Mouse (Mus musculus): ENCODE results near the gene Pde2a.

The Pde2a gene

DNA sequence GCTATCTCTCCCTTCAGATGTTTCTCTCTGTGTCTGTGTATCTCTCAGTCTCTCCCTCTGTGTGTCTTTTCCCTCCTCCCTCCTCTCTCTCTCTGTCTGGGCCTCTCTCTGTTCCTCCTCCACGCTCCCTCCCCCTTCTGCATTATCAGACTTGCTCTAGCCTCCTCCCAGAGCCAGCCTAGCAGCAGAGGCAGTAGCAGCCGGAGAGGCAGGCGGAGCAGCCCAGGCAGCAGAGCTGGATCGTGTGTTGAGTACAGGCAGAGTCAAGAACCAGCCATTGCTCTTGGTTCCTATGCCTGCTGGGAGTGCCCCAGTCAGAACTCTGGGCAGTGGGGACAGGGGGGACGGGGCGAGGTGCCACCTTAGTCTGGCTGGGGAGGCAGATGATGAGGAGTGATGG lies at the start of gene Pde2a:
Gene Pde2a (plus strand): TSS at position 163 of the 400 bp plus-strand sequence.
- DNase-seq (ENCODE audit: low spot score), result no peak

DNA sequence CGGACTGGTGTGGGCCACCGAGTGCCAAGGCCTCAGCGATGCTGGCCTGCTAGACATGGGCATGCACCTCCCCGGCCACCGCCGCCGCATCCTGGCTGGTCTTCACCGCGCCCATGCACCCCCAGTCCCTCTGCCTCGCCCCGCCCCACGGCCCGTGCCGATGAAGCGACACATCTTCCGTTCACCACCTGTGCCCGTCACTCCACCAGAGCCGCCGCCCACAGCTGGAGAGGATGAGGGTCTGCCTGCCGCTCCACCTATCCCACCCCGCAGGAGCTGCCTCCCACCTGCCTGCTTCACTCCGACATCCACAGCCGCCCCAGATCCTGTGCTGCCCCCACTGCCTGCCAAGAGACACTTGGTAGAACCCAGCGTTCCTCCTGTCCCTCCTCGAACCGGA lies 48.4 kb upstream of the Pde2a start:
- DNase-seq (ENCODE audit: low spot score), result no peak

DNA sequence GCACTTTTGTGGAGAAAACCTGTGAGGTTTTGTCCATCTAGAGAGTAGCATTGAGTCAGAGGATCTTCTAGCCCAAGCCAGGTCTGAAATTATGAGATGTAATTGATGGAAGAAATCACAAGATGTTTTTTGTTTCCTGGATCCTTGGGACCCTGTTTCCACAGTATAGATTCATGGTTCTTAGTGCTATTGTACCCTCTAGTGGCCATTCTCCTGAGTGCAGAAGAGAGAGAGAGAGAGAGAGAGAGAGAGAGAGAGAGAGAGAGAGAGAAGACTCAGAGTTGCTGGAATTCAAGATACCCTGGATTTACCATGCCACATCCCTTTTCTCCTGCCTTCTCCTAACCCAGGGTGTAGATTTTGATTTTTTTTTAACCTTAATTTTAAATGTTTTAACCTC lies 47.3 kb upstream of the Pde2a start:
- DNase-seq (ENCODE audit: low spot score), result no peak

DNA sequence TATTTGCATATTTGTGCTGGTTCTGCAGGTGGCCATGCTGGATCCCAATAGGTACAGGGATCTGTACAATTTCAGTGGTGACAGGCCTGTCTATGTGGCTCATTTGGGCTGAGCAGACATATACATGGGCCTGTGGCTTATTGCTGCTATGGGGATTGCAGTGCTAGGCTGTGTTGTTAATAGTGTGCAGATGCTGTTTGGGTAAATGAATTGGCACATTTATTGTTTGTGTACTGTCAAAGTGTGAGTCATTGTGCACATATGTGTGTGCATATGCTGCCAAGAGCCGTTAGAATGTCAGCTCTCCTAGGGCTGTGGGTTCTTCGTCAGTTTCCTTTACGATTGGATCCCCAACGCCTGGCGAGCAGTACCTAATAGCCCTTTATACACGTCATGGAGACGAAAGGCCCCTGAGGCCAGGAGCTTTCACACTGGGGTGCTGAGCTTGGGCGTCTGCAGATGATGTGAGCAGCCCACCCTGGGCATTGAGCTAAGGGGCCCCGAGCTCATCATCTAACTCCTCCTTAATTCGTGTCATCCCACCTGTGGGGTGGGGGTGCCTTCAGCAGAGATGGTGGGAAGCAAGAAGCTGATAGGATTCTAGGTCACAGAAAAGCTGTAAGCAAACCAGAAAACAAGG lies 44.7 kb upstream of the Pde2a start:
- DNase-seq (ENCODE audit: low spot score), result no peak

DNA sequence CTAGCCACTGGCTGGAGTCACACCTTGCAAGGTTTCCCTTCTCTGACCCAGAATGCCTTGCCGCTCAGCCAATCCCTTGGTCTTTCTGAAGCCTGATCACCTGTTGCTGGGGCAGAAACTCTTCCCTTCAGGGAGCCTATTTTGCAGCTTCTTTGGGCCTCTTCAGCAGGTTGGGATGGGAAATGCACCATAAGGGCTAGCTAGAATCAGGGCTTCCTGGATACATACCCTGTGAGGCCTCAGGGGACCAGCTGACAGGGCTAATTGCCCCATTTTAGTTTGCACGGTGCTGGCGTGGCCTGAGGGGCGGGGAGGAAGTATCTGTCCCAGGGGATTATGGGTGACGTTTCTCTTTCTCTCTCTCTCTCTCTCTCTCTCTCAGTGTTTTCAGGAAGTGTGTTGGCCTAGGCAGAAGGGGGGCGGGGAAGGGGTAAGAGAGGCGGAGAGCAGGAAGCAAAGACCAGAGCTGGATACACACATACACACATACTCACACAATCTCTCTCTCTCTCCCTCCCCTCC lies 43.7 kb upstream of the Pde2a start:
- peak; percentile 77 for DNase-seq (ENCODE audit: low spot score)

DNA sequence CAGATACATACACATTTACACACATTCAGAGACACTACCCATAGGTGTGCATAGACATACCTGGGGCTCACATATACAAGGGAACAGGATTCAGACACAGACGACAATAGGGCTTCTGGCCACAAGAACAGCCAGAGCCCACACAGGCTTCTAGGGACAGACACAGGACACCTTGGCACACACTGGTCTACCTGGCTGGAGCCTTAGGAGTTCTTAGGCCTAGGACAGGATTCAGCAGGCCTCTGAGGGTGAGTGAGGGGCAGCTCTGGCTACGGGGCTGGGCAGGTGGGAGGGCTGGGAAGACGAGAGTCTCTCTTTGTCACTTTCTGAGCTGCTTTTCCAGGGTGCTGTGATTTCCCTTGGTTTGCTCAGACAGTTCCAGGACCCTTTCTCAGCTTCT lies 43.2 kb upstream of the Pde2a start:
- no peak for DNase-seq (ENCODE audit: low spot score)

DNA sequence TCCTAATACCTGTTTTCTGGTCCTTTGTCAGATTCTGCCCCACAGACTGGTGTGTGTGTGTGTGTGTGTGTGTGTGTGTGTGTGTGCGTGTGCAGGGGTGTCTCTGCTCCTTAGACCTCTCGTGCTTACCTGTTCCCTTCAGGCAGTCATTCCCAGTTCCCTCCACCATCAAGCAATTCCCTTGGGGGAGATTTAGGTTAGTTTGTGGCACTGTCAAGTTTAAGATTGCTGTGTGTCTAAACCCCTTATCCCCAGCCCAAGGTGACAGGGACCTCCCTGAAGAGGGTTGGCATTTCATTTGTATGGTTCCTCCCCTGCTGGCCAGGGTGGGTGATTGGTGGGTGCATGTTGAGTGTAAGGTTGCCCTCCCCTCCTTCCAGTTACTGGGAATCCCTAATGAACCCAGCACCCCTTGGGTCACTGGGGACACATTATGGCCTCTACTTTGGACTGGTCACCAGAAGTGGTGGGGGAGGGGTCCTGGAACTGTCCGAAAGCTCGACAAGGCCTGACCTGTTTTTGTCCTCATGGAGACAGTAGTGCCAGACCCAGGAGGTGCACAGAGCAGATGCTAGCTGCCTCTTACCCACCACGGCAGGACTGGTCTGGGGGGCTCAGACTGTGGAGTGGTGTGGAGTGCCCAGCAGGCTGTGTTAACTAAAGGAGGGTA lies 42.6 kb upstream of the Pde2a start:
- DNase-seq (ENCODE audit: low spot score), result no peak

DNA sequence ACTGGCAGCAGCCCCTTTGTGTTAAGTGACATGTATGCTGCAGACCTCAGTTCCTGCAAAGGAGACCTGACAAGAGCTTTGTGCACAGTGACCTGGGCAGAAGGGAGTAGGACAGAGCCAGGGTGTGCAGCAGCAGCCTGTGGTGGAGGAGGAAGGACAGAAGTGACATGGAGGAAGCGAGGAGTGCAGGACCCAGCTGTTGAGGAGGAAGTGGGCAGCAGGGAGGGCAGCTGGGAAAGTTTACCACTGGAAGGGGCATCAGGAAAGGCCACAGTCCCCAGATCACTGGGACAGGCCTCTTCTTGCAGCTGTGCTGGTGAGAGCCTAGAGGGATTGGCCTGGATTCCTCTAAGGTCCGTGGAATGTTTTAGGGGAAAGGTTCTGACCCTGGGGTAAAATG lies 41.8 kb upstream of the Pde2a start:
- no peak for DNase-seq (ENCODE audit: low spot score)

DNA sequence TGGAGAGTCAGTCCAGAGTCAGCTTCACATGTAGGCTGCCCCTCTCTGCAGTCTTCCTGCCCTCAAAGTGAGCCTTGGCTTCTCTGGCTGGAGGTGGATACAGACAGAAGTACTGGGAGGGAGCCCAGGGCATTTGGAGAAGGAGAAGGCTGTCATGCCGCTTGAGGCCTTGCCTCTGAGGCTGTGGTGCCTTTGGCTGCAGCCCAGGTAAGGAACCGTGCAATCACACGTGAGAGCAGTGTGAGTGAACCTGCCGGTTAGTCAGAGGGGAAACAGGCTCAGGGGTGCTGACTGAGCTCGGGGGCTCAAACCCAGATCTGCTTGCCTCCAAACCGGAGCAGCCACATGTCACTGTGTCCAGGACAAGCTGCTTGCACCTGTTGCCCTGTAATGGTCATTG lies 40.0 kb upstream of the Pde2a start:
- no peak for DNase-seq (ENCODE audit: low spot score)

DNA sequence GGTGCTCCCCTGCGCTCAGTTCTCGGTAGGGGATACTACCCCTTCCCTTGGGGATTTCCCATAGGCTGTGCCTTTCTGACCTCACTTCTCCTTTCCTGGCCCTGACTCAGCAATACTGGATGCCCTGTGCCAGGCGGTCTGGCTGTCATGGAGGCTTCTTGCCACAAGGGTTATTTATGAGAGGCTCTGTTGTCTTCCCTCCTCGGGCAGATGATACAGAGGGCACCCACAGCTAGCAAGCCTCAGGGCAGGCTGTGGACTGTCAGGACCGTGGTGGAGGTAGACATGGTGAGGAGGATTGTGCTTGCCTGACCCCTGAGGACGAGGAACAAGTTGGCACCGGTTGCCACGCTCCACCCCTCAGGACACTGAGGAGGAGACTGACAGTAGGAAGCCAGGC lies 39.1 kb upstream of the Pde2a start:
- no peak for DNase-seq (ENCODE audit: low spot score)

DNA sequence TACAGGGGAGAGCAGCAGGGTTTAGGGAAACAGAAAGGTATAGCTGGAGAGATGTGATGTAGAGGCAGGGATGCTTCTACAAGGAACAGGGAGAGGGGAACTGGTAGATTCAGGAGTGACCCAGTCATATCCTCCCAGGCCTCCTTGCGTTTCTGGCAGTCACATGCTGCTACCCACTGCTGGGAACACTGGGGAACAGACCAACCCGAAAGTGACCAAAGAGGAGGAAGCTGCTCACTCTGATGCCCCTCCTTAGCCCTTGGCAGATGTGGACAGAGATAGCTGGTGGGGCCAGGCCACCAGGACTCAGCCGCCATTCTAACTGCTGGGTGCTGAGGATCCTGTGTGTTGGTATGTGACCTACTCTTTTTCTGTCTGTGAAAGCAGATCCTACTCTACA lies 37.7 kb upstream of the Pde2a start:
- DNase-seq (ENCODE audit: low spot score), result no peak

DNA sequence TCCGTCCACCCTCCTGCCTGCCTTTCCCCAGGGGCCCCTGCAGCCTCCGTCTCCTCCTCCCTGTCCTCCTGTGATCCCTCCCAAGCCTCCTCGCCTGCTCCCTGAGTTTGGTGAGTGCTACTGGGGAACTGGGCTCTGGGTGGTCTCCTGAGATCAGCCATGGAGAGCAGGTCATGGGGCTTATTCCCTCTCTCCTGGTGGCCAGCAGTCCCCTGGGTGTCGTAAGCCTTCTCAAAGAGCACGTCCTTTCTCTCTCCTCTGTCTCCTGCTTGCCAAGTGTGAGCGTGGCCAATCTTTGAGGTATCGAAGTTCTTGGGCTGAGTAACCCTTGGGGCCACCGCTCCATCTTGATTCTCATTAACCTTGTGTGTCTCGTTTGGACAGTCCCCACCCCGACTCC lies 36.6 kb upstream of the Pde2a start:
- no peak for DNase-seq (ENCODE audit: low spot score)

DNA sequence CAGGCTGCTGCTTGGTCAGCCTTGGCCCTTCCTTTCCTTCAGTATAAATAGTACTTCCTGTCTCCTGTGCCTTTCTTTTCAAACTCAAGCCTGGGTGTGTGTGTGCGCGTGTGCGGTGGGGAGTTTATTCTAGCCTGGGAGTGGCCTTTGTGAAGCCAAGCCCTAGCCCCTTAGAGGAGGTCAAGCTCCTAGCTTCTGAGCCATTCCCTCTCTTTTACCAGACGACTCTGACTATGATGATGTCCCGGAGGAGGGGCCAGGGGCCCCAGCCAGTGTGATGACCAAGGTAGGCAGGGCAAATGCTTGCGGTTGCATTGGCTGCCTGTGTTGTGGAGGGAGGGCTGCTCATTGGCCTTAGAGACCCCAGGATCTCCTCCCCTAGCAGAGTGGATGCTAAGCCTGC lies 36.2 kb upstream of the Pde2a start:
- no peak for DNase-seq (ENCODE audit: low spot score)

DNA sequence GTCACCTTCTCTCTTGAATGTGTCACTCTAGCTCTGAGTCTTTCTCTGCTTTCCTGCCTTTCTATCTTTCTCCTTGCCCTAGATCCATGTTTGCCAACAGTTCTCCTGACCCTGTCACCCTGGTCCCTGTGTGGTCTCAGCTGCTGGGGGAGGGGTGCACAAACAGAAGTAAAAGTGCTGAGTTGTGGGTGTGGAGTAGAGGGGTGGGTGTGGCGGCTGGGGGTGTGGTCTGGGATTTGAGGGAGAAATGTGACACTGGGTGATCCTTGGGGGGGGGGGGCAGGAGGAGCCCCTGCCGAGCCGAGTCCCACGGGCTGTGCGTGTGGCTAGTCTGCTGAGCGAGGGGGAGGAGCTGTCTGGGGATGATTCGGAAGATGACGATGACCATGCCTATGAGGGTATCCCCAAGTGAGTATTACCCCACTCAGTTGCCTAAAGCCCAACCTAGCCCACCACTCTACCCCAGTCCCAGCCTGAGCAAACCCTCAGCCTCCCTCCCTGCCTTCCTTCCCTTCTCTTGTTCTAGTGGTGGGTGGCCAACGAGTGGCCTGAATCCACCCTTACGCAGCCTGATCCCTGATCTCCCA lies 35.5 kb upstream of the Pde2a start:
- no peak for DNase-seq (ENCODE audit: low spot score)

DNA sequence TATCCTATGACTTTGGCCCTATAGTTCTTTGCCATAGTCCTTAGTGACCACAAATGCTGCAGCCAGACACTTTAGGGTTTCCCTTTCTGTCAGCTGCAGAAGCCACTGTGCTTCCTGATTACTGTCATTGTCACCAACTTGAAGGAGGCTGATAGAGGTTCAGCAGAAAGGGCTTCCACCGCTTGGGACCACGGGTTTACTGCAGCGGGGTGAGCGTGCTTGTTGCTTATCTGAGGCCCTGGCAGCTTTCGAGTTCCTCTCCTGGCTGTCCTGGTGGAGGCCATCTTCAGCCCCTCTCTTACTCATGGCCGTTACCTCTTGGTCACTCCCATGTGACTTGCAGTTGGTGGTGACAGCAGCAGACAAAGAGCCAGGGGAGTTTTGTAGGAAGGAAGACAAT lies 32.2 kb upstream of the Pde2a start:
- DNase-seq (ENCODE audit: low spot score), result no peak

DNA sequence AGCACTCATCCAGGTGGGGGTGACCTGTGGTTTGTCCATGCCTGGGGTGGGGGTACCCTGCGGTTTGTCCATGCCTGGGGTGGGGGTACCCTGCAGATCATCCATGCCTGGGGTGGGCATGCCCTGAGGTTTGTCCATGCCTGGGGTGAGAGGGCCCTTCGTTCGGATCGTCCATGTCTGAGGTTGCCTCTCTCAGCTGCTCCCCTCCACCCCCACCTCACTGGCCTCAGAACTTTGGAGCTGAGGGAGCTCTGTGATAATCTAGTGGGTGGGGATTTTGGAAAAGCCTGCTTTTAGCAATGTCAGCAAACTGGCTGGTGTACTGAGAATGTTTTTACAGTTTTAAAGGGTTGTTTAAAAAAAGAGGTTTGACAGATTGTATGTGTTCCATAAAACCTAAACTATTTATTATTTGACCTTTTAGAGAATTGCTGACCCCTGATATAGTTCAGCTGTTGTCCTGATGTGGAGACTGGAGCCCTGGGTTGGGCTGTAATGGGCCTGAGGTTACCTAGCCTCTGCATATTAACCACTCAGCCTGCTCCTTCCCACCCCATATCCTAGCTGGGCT lies 29.5 kb upstream of the Pde2a start:
- no peak for DNase-seq (ENCODE audit: low spot score)

DNA sequence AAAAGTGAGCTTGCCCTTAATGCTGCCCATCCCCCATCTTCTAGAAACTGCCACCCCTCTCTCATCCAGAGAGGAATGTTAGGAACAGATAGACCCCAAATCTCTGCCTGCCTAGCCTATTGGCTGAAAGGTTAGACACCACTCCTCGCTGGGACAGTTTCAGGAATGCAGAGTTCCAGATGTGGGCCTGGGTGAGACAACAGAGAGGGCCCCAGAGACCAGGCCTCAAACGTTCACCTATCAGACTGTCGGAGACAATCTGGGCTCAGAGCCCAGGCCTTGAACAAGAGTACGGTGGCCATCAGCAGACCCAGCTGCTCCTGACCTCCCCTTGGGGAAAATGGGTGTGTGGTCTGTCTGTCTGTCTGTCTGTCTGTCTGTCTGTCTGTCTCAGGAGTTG lies 28.5 kb upstream of the Pde2a start:
- DNase-seq (ENCODE audit: low spot score), result no peak

DNA sequence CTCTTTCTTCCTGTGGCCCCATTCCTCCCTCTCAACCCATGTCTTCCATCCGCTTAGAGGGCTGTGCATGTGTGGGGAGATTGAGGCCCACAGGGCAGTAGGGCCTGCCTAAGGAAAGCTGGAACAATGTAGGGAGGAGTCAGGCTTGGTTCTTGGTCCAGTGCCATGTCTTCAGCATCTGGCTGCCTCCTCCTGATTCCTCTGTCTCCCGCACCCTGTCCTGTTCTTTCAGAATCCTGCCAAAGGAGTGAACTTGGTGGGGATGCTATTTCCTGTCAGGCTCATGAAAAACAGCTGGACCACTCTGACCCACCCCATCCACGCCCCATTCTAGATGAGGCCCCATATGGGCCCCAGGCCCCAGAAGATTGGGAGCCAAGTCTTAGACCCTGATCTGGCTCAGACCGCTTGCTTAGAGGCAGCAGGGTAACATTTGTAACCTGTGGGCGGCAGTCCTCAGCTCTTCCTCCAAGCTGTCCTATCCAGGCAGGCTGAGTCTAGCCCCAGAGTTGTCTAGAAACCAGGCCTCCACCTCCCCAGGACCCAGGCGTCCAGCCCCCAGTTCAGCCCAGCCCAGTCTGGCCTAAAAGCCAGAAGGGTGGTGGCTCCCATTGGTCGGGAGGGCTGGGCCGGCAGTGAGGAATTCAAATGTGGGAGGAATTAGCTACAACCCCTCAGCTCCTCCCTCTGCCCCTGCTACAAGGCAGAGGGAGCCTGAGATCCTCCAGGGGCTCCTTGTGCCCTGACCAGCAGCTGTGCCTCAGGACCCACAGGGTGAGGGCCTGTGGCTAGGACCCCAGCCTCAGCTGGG lies 27.6 kb upstream of the Pde2a start:
- DNase-seq (ENCODE audit: low spot score), result peak; percentile 76

DNA sequence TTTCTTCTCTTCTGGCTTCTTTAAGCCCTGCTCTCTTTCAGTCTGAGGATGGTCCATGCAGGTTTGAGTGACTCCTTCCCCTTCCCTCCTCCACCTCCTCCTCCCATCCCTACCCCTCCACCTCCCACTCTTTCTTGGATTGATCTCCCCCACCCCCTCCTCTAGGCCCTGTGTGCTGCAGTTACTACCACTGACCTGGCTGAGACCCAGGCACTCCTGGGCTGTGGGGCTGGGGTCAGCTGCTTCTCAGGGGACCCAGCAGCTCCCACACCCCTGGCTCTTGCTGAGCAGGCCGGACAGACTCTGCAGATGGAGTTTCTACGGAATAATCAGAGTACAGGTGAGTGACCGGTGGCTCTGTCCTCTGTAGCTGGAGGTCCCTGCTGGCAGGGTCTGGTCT lies 26.9 kb upstream of the Pde2a start:
- no peak for DNase-seq (ENCODE audit: low spot score)

DNA sequence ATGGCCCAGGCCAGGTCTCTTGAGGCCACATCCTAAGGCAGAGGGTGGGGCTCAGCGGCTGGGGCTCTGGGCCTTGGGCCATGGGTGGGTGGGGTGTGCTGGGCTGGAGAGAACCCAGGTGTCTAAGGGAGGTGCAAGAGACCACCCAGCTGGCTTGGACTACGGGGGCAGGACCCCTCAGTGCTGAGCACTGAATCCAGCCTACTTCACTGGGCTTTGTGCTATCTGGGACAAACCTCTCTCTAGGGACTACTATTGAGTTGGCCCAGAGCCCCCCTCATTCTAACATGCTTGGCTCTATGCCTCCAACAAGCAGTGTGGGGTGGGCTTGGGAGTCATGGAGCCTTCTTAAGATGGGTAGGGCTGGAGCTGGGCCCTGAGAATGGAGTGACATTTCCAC lies 26.0 kb upstream of the Pde2a start:
- DNase-seq (ENCODE audit: low spot score), result no peak

DNA sequence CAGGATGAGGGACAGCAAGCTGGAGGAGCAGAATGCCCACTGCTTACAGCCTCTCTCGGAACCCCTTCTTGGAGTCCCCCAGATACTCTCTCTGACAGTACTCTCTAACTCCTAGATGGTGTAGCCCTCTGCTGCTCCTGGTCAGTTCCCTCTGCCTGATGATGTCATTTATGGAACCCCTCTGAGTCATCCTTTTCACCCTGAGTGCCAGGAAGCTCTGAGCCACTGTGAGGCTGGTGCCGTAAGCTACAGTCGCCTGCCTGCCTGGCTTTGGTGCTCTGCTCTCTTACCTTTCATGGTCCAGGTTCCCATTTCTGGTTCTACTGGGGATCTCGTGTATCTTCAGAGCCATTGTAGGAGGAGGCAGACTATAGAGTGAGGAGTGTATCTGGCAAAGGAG lies 24.3 kb upstream of the Pde2a start:
- no peak for DNase-seq (ENCODE audit: low spot score)

DNA sequence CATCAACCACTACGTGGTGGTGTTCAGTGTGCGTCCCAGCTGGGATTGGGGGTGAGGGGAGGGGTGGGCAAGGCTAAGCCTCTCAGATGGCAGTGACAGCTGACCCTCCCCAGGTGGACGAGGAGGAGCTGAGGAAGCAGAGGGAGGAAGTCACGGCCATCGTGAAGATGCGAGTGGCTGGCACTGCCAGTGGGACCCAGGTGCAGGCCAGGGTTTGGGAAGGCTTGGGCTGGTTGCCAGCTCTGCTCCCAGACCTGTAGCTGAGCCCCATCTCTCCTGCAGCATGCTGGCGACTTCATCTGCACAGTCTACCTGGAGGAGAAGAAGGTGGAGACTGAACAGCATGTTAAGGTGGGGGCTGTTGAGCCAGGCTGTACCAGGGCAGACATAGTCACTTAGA lies 20.0 kb upstream of the Pde2a start:
- no peak for DNase-seq (ENCODE audit: low spot score)
